Mouse (Mus musculus): ENCODE results near the gene Adsl.
"Not testable (repeated sequence)": the region's sequence is repeated elsewhere in the genome, so short reads cannot be mapped to it uniquely, and the experiment has no call there.

Adsl gene

DNA sequence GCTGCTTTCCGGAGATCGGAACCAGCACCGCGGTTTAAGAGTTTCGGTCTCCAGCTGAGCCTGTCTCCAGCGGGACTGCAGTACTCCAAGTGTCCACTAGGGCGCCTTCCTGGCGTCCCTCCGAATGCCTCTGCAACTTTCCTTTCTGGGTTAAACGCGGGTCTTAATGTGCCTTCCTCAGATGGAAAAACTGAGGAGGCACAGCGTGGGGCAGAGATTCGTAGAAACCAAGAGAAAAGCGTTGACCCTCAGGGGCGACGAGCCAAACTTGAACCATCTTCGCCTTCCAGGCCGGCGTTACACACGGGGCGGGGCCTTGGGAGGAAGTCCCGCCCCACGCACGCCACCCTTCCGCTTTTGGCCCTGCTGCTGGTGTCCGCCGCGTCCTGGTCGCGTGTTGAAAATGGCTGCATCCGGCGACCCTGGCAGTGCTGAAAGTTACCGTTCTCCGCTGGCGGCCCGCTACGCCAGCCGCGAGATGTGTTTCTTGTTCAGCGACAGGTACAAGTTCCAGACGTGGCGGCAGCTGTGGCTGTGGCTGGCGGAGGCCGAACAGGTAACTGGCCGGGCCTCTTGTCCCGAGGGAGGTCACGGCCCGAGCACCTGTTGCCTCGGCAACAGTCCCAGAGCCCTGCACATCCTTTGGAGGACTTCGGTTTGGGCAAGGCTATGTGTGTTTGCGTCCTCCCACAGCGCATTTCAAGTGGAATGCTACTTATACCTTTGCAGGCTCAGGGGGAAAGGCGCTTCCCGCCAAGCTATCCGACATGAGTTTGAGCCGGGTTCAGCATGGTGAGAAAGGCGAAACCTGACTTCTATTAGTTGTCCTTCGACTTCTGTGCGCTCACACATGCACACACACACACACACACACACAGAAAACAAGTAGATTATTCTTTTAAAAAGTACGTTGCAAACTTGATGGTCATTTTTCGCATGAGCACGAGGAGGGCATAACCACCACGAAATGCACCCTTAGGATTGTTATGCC lies at the start of gene Adsl:
Gene Adsl (plus strand): TSS at position 346 of the 991 bp plus-strand sequence.
- DNase-seq (ENCODE audit: low read depth, low spot score), result peak; percentile 92

DNA sequence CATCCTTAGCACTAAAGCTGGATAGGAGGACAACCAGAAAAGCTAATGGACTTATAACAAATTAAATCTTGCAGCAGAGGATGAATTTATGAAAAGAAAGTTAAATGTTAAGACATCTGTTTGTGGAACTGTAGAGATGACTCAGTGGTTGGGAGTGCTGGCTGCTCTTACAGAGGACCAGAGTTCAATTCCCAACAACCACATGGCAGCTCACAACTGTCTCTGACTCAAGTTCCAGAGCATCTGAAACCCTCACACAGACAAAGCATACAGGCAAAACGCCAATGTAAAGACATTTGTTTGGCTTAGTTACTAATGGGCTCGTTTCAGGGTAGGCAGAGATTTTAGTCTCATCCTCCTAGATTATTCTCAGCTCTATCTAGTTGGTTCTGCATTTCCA lies 48.5 kb upstream of the Adsl start:
- DNase-seq (ENCODE audit: low read depth, low spot score), result no peak

DNA sequence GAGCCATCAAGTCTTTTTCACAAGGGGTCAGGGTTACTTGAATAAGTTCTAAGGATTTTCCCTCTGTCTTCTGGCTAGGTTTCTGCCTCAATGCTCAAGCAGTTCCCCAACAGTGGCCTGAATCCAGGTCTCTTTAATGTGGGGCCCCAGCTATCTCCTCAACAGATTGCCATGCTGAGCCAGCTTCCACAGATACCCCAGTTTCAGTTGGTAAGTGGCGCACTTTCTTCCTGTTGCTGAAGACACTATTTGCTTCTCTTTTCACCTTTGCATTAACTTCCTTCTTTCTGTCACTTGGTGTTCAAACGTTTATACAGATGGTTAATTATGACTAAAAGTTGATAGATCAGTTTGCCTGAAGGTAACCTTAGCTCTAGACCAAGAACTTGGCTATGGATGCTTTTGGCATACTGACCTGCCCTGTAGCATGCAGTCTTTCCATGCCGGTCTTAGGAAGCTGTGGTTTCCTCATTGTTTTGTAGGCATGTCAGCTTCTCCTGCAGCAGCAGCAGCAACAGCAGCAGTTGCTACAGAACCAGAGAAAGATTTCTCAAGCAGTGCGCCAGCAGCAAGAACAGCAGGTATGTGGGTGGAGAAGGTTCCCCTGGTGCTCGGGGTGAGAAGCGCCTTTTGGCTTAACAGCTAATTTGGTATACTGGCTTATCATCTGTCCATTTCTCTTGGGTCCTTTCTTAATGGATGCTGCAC lies 46.3 kb upstream of the Adsl start:
- no peak for DNase-seq (ENCODE audit: low read depth, low spot score)

DNA sequence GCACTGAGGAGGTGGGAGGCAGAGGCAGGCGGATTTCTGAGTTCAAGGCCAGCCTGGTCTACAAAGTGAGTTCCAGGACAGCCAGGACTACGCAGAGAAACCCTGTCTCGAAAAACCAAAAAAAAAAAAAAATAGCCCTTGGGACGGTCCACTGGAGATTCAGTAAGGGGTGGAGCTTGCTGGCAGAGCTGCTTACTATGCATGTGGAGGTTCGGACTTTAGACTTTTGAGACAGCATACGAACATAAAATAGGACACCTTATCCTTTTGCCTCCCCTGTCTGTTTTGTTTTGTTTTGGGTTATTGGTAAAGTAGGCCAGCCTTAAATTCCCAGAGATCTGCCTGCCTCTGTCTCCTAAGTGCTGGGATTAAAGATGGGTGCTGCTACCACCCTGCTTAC lies 43.5 kb upstream of the Adsl start:
- not testable (repeated sequence) for DNase-seq (ENCODE audit: low read depth, low spot score)

DNA sequence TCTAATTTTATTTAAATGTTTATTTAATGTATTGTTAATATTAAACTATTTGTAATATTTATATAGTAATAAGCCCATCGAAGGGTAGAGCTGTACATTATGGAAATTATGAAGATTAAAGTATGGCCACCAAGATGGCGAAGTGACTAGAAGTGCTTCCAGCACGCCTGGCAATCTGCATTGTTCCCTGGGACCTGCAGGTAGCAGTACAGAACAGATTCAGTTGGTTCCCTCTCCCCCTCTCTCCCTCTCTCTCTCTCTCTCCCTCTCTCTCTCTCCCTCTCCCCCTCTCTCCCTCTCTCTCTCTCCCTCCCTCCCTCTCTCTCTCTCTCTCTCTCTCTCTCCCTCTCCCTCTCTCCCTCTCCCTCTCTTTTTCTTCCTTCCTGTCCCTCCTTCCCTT lies 38.1 kb upstream of the Adsl start:
- DNase-seq (ENCODE audit: low read depth, low spot score), result no peak

DNA sequence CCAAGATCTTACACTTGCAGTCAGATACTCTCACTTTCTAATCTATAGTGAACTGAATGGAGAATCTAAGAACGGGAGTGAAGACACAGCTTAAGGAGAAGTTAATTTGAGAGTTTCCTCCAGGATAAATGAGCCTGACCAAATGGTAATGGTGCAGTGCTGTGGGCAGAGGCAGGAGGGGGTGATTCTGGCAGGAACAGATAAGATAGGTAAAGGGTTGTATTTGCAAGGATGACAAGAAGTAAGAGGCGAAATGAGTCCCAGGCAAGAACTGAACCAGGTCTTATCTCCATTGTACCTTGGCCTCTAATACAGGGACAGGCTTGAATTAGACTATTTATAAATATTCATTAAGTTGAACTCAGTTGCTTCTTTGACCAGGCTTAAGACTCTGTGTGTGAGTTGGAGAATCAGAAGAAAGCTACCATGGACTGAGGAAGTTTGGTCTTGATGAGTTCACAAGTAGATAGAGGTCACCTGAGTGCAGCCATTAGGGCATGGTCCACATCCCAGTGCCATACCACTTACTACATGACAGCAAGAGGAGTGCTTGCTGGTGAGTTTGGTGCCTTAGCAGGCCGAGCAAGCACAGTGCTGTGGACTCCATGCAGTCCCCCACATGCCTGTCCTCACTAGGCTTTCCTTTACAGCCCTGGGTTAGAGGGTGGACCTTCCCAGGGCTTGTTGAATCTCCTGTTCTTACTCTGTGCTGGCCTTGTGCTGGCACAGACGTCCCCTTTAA lies 37.3 kb upstream of the Adsl start:
- no peak for DNase-seq (ENCODE audit: low read depth, low spot score)

DNA sequence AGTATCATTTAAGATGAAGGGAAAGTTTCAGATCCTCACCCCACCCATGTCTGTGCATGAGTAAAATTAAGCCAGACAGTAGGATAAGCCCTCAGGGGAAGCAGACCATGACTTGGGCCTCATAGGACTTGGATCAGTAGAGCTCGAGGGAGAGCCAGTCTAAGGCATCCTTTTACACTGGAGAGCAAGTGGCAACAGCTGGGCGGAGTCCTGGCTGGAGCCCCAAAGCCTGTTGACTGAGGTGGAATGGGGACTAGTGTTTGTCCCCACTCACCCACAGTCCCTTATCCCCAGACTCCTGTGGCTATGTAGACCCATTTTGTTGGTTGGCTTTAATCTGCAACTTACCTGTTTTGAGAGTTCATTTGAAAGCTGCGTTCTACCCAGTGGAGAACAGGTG lies 36.1 kb upstream of the Adsl start:
- no peak for DNase-seq (ENCODE audit: low read depth, low spot score)

DNA sequence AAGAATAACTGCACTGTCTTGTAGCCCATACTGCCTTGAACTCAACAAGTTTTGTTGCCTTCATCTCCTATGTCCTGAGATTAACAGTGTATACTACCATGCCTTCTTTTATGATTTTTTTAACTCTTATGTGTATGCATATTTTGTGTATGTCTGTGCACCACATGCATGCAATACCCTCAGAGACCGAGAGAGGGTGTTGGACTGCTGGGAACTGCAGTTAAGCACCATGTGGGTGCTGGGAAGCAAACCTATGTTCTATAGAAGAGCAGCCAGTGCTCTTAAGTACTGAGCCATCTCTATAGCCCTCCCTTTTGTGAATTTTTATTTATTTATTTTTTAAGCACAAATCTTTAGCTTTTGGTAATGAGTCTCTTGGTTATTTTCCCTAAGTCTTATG lies 34.5 kb upstream of the Adsl start:
- peak; percentile 27 for DNase-seq (ENCODE audit: low read depth, low spot score)

DNA sequence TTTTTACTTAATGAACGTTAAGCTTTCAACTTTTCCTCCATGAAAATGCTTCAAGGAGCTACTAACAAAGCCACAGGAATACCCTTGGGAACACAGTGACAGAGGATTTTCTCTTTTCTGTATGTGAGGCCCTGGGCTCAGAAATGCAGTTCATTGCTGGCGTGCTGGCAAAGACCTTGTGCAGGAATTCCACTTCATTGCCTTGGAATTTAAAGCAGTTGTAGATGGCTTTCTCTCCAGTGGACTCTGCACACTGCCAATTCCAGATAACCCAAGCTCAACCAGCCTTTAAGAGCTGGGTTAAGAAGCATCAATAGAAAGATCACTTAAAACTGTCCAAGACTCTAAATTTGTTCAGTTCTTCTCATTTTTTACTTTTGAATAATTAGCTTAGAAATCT lies 32.4 kb upstream of the Adsl start:
- no peak for DNase-seq (ENCODE audit: low read depth, low spot score)

DNA sequence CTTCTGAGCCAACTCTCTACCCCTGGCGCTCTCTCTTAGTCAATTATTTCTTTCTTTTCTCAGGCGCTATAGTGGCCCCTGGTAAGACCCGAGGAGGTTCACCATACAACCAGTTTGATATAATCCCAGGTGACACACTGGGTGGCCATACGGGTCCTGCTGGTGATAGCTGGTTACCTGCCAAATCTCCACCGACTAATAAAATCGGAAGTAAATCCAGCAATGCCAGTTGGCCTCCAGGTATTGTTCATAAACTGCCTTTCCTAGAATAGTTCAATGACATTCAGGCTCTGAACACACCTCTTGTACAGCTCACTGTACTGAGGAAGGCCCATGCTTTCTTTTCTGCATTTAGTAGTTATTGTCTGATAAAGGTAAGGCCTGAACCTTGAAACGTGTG lies 31.7 kb upstream of the Adsl start:
- DNase-seq (ENCODE audit: low read depth, low spot score), result no peak

DNA sequence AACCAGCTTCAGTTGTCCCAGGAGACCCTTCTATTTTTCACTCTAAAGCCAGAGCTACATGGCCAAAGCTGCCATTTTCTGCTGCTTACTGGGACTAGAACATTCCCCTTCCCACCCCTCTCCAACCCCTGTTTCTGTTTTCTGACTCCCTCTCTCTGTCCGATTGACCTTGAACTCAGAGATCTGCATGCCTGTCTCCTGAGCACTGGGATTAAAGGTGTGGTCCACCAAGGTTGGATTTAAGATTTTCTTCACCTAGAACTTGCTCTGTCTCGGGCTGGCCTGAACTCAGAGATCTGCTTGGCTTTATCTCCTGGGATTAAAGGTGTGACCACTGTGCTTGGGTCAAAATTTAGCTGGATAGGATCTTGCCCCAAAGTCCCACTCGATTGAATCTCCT lies 27.9 kb upstream of the Adsl start:
- DNase-seq (ENCODE audit: low read depth, low spot score), result peak; percentile 42

DNA sequence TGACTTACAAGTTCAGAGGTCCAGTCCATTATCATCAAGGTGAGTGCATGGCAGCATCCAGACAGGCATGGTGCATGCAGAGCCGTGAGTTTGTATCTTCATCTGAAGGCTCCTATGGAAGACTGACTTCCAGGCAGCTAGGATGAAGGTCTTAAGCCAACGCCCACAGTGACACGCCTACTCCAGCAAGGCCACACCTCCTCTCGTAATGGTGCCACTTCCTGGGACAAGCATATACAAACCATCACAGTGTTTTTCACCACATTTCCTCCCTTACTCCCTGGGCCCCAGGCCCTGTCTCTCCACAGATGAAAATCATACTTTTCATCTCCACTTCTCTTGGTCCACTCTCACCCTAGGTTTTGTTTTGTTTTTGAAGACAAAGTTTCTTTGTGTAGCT lies 26.5 kb upstream of the Adsl start:
- peak; percentile 56 for DNase-seq (ENCODE audit: low read depth, low spot score)

DNA sequence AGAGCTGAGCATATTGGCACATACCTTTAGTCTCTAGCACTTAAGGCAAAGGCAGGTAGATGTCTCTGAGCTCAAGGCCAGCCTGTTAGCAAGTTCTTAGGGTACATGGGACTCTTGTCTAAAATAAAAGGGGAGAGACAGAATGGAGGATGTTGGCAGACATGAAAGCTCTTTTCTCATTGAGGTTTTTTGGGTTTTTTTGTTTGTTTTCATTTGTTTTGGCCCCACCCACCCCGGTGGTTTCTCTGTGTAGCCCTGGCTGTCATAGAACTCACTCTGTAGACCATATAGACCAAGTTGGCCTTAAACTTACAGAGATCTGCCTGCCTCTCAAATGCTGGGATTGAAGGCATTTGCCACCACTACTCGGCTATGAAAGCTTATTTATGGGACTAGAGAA lies 24.1 kb upstream of the Adsl start:
- no peak for DNase-seq (ENCODE audit: low read depth, low spot score)

DNA sequence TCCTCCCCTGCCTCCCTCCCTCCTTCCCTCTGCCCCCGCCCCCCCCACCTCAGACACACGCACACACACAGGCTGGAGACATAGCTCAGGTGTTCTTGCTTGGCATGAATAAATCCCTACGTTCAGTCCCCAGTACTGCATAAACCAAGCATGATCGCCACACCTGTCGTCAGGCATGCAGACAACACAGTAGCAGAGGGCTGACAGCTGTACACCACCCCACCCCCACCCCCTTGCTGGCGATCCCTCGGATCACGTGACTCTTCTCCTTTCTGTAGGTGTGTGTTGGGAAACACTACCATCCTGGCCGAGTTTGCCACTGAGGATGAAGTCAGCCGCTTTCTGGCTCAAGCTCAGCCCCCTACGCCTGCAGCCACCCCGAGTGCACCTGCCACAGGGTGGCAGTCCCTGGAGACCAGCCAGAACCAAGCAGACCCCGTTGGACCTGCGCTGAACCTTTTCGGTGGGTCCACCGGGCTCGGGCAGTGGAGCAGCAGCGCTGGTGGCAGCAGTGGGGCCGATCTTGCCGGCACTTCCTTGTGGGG lies 19.4 kb upstream of the Adsl start:
- peak; percentile 69 for DNase-seq (ENCODE audit: low read depth, low spot score)

DNA sequence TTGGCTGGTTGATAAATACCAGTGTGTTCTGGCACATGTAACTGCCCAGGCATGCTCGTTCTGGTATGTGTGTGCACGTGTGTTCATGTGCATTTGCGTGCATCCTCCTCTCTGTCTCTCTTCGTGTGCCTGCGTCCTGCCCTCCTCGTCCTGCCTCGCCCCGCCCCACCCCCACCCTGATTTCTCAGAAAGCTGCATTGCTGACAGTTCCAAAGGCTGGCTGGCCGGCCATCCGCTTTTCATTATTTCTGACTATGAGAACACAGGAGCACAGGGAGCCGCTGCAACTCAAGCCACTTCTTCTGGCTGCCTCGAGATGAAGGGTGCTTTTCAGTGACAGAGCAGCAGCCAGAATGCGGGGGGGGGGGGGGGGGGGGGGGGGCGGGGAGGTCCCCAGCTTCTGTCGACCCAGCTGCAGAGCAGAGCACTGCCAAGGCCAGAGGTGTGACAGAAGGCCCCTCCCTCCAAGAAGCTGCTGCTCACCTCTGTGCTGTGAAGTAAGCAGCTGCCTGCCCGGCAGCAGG lies 18.2 kb upstream of the Adsl start:
- peak; percentile 50 for DNase-seq (ENCODE audit: low read depth, low spot score)

DNA sequence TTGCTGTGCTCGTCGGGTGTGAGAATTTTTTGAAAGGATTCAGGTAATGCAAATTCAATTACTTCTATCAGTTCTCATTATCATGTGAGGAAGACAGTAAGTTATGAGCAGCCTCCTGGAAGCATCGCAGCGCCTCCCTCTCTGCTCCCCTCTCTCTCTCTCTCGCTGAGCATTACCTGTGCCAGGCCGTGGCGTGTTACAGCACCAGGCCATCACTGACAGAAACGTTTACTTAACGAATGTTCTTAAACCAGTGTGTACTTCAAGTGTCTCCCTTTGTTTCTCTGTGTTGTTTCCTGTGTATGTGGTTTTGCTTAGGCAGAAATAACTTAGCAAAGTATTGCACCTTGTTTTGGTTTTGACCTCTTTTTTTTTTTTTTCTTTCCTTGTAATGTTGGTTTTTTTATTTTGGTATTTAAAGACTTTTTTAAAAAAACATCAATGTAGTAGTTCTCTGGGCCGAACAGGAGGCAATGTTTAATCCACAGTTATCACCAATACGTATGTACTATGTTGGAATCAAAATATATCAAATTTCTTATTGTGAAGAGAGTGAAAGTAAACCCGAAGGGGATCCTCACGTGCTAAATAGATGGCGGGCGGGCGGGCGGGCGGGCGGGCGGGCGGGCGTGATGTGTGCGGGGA lies 17.5 kb upstream of the Adsl start:
- not testable (repeated sequence) for DNase-seq (ENCODE audit: low read depth, low spot score)

DNA sequence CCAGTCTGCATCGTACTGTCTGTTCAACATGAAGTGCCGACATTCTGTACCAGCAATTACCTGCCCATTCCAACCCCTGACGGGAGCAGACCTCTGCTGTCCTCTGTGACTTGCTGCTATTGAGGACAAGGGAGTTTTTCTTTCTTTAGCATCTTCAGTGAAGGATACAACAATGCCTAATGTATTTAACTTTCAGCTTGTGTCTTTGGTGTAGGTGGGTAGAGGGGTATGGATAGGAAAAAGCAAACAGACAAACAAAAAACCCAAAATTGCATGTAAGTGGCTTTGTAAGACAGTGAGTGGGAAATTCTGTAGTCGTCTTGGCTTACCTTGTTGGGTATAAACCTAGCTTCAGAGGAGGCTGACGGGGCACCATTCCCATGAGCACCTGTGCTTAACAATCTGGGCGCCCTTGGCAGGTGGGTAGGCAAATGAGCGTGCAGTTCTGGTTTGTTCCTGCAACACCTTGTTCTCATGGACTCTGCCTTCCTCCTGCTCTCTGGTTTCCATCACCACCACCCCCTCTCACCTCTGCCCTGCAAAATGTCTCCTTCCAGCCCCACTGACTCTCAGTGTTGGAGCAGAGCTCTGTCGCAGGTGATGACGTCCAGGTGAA lies 16.8 kb upstream of the Adsl start:
- no peak for DNase-seq (ENCODE audit: low read depth, low spot score)

DNA sequence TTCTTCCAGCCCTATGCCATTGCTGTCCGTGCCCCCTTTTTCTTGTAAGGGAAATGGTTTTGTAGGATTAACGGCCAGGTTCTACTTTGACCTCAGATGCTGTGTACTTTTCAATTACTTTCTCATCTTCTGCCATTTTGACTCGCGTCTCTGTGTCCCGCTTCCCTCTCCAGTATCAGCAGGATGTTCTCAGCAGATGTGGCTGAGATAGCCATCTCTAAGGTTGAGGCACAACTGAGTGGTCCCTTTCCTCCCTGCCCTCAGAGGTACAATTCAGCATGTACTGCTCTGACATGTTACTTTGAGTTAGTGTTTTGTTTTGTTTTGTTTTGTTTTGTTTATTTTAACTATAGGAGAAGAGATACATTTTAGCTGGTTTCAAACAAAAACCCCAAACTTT lies 13.4 kb upstream of the Adsl start:
- DNase-seq (ENCODE audit: low read depth, low spot score), result no peak

DNA sequence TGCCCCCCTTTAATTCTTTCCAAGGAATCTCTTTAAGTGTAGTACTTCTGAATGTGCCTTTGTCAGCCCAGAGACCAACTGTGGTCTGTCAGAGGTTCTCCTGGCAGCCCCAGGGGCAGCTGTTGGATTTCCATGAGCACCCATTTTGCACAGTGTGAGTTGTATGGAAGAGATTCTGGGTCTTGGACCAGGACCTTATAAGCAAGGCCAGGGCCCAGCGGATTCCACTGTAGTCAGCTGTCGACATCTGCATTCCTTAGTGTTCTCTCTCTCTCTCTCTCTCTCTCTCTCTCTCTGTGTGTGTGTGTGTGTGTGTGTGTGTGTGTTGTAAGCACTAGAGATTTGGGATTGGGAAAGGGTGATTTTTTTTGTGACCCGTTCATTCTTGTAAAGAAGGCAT lies 11.6 kb upstream of the Adsl start:
- DNase-seq (ENCODE audit: low read depth, low spot score), result no peak

DNA sequence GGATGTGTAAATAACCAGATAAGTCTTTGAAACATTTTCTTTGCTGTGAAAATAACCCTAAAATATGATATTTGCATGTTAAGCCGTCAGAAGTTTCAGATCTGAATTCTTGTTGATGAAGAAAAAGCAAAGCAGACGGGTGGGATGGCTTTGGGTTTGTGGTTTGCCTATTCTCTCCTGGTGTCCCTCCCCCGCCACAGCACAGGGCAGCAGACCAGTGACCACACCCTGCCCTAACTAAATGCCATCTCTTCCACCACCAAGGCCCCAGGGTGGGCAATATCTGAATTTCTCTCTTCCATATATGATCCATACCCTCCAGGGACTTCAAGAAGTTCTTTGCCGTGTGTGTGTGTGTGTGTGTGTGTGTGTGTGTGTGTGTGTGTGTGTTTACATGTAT lies 9.7 kb upstream of the Adsl start:
- DNase-seq (ENCODE audit: low read depth, low spot score), result no peak

DNA sequence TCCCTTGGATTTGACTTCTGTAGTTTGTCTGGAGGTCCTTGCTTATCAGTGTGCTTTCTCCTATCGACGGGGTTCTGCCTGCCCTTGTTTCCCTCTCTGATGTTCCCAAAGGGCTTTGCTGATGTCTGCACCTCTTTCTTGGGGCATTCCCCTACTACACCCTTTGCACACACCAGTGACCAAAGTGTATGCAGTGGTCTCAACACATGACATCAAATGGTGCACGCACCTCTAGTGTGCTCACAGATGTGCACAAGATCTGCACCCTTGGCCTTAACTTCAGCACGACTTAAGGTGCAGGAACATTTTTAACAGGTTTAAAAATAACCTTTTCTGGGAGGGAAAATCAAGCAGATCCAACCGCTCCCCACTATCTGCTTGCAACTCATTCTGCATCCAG lies 8.9 kb upstream of the Adsl start:
- DNase-seq (ENCODE audit: low read depth, low spot score), result no peak
